Comparison of ENCODE assay signal across 8 mouse cellular contexts in the genomic region with DNA sequence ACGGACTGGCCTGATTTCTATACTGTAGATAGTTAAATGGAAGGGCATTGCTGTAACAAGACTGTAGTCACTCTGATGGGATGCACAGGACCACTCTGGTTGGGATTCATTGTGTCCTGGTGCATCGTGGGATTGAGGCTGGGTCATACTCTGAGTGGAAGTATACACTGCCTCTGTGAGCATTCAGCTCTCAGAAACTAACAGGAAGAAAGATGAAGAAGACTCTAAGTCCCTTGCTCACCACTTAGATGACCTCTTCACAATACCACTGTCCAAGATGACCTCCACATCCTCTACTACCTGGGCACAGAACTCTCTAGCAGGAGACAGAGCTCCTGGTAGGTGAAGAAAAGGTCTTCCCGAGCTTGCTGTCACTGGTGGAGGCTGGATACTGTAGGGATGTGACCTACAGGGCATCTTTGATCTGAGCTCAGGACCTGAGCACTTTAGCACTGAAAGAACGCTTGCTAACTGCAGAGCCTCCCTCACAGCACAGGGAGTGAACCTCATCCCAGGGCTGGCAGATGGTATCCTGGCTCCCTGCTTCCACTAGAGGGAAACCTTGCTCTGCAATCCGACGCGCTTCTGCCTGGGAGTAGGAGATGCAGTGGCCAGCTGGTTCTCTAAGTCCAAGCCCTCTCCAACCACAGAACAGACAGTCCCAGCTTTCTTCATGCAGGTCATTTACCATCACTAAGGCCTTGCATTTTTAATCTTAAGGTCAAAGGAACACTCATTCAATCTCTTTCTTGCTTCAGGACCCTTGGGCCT. TPM values are rescaled to one million over a fixed set of nuclear protein-coding genes. Genes with fewer than 3 reads are reported as not detected.
DNase-seq lines count a peak whose midpoint lies in the region; ATAC-seq lines count a peak whose summit lies in the region.

No protein-coding gene starts in this region.

- peak; percentile 27 to 43 for DNase-seq in spleen, postnatal 36 days (ENCODE audit: low spot score in 2 of 2)
- DNase-seq in spleen, adult 18-20 months: no peak
- DNase-seq in cerebellum, adult 8-10 months: peak; percentile 72
- DNase-seq in testis, postnatal 10 days (ENCODE audit: low spot score): peak; percentile 63

- H3K9me3 ChIP-seq in intestine, embryonic 16.5 days (ENCODE audit: control insufficient read depth, low read length): no peaks in the 10 kb centered on the region
- no peaks in the 10 kb centered on the region for H3K9me3 ChIP-seq in limb, embryonic 15.5 days
- no peaks in the 10 kb centered on the region for H3K9me3 ChIP-seq in midbrain, embryonic 15.5 days

- no peak overlapping the region for H3K9ac ChIP-seq in intestine, embryonic 16.5 days (ENCODE audit: low read depth, low read length)
- no peak overlapping the region for H3K9ac ChIP-seq in limb, embryonic 15.5 days
- H3K9ac ChIP-seq in midbrain, embryonic 15.5 days: no peak overlapping the region

- no peak overlapping the region for H3K4me2 ChIP-seq in intestine, embryonic 16.5 days (ENCODE audit: low read depth, low read length)
- H3K4me2 ChIP-seq in limb, embryonic 15.5 days: no peak overlapping the region
- no peak overlapping the region for H3K4me2 ChIP-seq in midbrain, embryonic 15.5 days

- WGBS in intestine, embryonic 16.5 days: 17% methylated on average over 7 of the region's 7 CpGs
- WGBS in limb, embryonic 15.5 days: 20% methylated on average over 7 of the region's 7 CpGs
- 16% methylated on average over 7 of the region's 7 CpGs for WGBS in midbrain, embryonic 15.5 days

- ATAC-seq in frontal cortex, adult (ENCODE audit: low TSS enrichment): peak; percentile 88
- peak; percentile 81 for ATAC-seq in intestine, embryonic 16.5 days
- peak; percentile 68; the same call in 1 of the 2 replicates for ATAC-seq in limb, embryonic 15.5 days (ENCODE audit: insufficient number of reproducible peaks, low FRiP score, low TSS enrichment, low read depth)
- peak; percentile 87 for ATAC-seq in midbrain, embryonic 15.5 days (replicated peaks)

- H3K36me3 ChIP-seq in intestine, embryonic 16.5 days (ENCODE audit: control insufficient read depth, insufficient read depth, low read length): no peaks in the 10 kb centered on the region
- no peaks in the 10 kb centered on the region for H3K36me3 ChIP-seq in limb, embryonic 15.5 days
- H3K36me3 ChIP-seq in midbrain, embryonic 15.5 days (replicated peaks): no peaks in the 10 kb centered on the region

- H3K27ac ChIP-seq in intestine, embryonic 16.5 days (ENCODE audit: low read length): no peak overlapping the region
- H3K27ac ChIP-seq in limb, embryonic 15.5 days: no peak overlapping the region
- no peak overlapping the region for H3K27ac ChIP-seq in midbrain, embryonic 15.5 days

- H3K4me1 ChIP-seq in intestine, embryonic 16.5 days (ENCODE audit: control insufficient read depth, insufficient read depth, low read length): peaks cover 12% of the 10 kb centered on the region
- peaks cover 30% of the 10 kb centered on the region for H3K4me1 ChIP-seq in limb, embryonic 15.5 days
- peaks cover 24% of the 10 kb centered on the region for H3K4me1 ChIP-seq in midbrain, embryonic 15.5 days

- no peak overlapping the region for H3K4me3 ChIP-seq in intestine, embryonic 16.5 days (ENCODE audit: low read length)
- H3K4me3 ChIP-seq in limb, embryonic 15.5 days: no peak overlapping the region
- H3K4me3 ChIP-seq in midbrain, embryonic 15.5 days: no peak overlapping the region

- 0 out of 2 replicates have a peak, but pooled peaks cover 6% of the 10 kb centered on the region for H3K27me3 ChIP-seq in intestine, embryonic 16.5 days (replicated peaks; ENCODE audit: control insufficient read depth, insufficient read depth, low read length)
- 0 out of 2 replicates have a peak, but pooled peaks cover 3% of the 10 kb centered on the region for H3K27me3 ChIP-seq in limb, embryonic 15.5 days
- no peaks in the 10 kb centered on the region for H3K27me3 ChIP-seq in midbrain, embryonic 15.5 days (replicated peaks)

RNA-seq across cellular contexts. Expression of a gene that starts 49.3 kb away (rescaled TPM):
- 1.2 and 1.4 TPM in 2 replicates for polyA plus RNA-seq in intestine, embryonic 16.5 days (2015; fragmentation: Nextera tagmentation; extraction: Ambion mirVana)
- 3.9 and 4.4 TPM in 2 replicates for polyA plus RNA-seq in limb, embryonic 15.5 days (2015; fragmentation: Nextera tagmentation; extraction: Ambion mirVana)
- polyA plus RNA-seq in midbrain, embryonic 15.5 days (2015; fragmentation: Nextera tagmentation; extraction: Ambion mirVana): 7.2 and 9.3 TPM in 2 replicates

Comparison
In these comparisons a context has a peak if more than half of its experiments do, and no peak if none do; other contexts are left out.
1. DNase-seq: peak in spleen, postnatal 36 days (2 of 2), cerebellum, adult 8-10 months (single experiment) and testis, postnatal 10 days (single experiment); none in spleen, adult 18-20 months (0 of 2).
2. Peak in every context shown above with its lines, with median percentiles within 50 percentile points of each other: ATAC-seq.